Mouse (Mus musculus): Measurements from ENCODE around the gene Atn1. TPM values are rescaled to one million over a fixed set of nuclear protein-coding genes. Genes with fewer than 3 reads are reported as not detected.
A peak's percentile ranks its signal among the peaks of the same experiment; 100 is the strongest.

Atn1 gene
- polyA plus RNA-seq, 1 experiment from 2014 or later: 14.8 TPM

DNA sequence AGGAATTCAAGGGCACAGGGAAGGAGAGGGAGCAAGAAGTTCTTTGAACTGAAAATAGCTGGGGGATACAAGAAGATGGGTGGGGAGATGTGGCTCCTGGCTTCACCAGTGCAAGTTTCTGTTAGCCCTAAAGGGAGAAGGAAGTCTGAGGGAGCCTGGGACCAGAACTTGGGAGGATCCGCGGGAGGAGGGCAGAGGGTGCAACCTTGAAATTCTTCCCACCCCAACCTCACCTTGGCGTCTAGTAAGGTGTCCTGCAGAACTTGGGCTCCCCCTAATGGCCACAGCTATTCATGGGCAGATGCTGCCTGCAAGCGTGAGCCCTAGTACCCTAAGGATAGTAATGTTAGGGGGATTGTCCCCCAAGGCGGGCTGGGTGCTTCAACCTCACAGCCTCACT, 2.9 kb upstream of the Atn1 start:
- peak; percentile 89 for DNase-seq (ENCODE audit: low spot score)
- Histone ChIP-seq H3K4me3 (peak overlapping the region; percentile 91), H3K27me3 (ENCODE audit: low read depth, poor library complexity, severe bottlenecking) (peaks cover 36% of the 10 kb centered on the region), H3K4me1 (peaks cover 49% of the 10 kb centered on the region), H3K27ac (peak overlapping the region; percentile 99; the same call in 1 of the 2 replicates), H3K36me3 (no peaks in the 10 kb centered on the region), H3K9me3 (replicated peaks) (no peaks in the 10 kb centered on the region)
- WGBS: 1% methylated on average over 5 of the region's 5 CpGs

DNA sequence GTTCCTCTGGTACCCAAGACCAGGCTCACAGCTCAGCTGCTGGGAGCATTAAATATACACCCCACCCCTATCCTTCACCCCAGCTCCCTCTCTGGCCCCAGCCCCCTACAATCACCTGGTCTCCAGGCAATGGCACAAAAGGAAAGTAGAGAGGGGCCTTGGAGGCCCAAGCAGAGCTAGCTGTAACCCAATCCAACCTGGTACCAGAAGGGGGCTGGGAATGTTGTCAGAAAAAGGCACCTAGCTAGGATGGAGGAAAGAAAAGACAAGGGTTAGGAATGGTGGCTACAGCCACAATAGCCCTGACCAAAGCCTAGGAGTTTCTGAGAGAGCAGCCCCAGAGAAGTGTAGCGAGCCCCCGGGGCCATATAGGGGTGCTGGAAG, 2.5 kb upstream of the Atn1 start:
- no peaks in the 10 kb centered on the region for H3K9me3 ChIP-seq (replicated peaks)
- peak overlapping the region; percentile 91 for H3K4me3 ChIP-seq
- 69% methylated on average over 2 of the region's 2 CpGs for WGBS
- peaks cover 52% of the 10 kb centered on the region for H3K4me1 ChIP-seq
- DNase-seq (ENCODE audit: low spot score): no peak
- H3K27me3 ChIP-seq (ENCODE audit: low read depth, poor library complexity, severe bottlenecking): peaks cover 36% of the 10 kb centered on the region
- no peaks in the 10 kb centered on the region for H3K36me3 ChIP-seq
- H3K27ac ChIP-seq: peak overlapping the region; percentile 99

DNA sequence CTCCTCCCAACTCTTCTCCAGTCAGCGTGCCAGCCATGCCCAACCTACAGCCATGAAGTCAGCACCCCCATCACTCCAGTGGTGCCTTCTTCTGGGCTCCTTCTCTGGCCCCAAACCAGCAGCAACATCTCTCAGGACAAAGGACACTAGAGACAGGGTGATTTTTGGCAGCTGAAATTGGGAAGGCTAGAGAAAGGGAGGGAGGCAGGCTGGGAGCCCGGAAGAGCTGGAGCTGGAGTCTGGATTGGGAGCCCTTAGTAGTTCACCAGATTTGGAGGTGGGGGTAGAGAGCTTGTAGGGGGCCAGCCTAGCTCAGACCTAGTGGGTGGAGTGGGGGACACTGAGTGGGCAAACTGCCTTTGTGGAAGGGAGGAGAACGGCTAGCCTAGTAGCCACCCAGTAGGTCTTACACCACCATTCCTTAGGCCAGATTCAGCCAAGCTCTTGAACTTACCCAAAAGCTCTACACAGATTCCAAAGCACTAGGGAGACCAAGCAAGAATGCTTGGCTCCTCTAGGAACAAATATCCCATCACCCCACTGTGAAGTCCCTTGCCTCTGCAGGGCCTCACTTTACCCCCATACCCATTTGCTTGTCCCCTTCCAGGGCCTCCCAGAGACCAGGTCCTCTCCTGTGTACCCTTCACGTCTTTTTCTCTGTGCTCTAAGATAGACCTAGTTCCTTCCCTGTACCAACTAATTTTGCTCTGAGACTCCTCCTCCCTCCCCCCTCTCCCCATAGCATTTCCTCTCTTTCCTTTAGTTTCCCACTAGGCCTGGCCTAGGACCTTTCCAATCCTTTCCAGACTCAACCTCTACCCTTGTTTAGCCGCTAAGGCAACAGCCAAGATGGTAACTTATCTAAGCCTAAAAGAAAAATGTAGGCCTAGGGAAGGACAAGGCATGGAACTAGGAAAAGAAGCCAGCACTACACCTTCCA, 1.9 kb upstream of the Atn1 start:
- peak; percentile 60 for DNase-seq (ENCODE audit: low spot score)
- 47% methylated on average over 5 of the region's 5 CpGs for WGBS

DNA sequence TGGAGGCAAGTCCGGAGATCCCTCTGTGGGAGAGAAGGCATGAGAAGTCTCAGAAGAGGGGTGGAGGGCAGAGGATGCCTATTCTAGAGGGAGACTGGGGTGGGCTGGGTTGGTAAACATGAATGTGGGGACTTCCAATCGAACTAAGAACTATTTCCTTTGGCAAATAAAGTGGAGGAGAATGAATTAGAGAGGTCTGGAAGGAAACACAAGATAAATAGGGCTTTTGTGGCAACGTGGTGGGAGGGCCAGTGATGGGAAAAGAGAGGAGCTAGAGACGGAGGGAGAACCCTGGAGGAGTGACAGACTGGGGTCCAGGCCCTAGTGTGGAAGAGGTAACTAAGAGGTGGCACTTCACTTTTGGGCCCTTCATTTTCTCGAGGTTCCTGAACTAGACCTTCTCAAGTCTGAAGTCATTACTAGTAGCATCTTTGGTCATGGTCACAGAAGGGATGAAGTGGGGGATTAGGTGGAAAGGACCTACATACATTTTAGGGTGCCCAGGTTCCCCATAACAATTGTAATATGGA, 1.1 kb upstream of the Atn1 start:
- Histone ChIP-seq H3K4me1 (peaks cover 48% of the 10 kb centered on the region), H3K27me3 (ENCODE audit: low read depth, poor library complexity, severe bottlenecking) (peaks cover 22% of the 10 kb centered on the region), H3K9me3 (replicated peaks) (no peaks in the 10 kb centered on the region), H3K4me3 (peak overlapping the region; percentile 91), H3K27ac (peak overlapping the region; percentile 99), H3K36me3 (peaks cover 11% of the 10 kb centered on the region)
- WGBS: 12% methylated on average over 5 of the region's 5 CpGs
- DNase-seq (ENCODE audit: low spot score): no peak

More for the DNA sequence above, 1.9 kb upstream of the Atn1 start:
- Histone ChIP-seq H3K36me3 (peaks cover 3% of the 10 kb centered on the region), H3K4me1 (peaks cover 48% of the 10 kb centered on the region), H3K4me3 (peak overlapping the region; percentile 91), H3K27ac (peak overlapping the region; percentile 99), H3K9me3 (replicated peaks) (no peaks in the 10 kb centered on the region), H3K27me3 (ENCODE audit: low read depth, poor library complexity, severe bottlenecking) (peaks cover 30% of the 10 kb centered on the region)

DNA sequence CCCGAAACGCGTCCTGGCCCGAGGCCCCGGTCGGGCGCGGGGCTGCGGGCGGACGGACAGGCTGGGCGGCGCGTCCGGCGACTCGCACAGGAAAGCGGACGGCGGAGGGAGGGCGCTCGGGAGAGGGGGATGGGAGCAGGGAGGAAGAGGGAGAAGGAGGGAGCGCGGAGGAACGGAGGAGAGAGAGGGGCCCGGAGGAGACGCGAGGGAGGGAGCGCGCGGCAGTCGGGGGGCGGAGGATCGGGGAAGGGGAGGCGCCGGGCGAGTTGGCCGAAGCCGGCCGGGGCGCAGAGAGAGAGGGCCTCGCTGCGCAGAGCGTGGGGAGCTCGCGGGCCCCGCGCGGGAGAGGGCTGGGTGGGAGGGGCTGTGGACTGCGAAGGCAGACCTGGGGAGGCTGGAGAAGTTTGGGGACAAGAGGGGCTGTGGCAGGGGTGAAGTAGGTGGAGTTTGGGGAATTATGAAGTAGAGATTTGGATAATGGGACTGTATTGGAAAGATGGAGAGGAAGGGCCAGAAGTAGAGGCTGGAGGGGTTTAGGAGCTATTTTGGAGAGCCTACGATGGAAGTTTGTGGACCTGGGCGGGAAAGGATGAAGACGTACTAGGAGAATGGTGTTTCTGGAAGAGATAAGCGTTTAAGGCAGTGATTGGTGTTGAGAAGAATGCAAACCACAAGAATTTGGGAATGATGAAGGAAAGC, 477 bp upstream of the Atn1 start:
- peaks cover 20% of the 10 kb centered on the region for H3K27me3 ChIP-seq (ENCODE audit: low read depth, poor library complexity, severe bottlenecking)
- peaks cover 48% of the 10 kb centered on the region for H3K4me1 ChIP-seq
- H3K4me3 ChIP-seq: peak overlapping the region; percentile 91
- H3K36me3 ChIP-seq: peaks cover 16% of the 10 kb centered on the region
- H3K9me3 ChIP-seq (replicated peaks): no peaks in the 10 kb centered on the region
- WGBS: 1% methylated on average over 51 of the region's 54 CpGs
- DNase-seq (ENCODE audit: low spot score): peak; percentile 89
- peak overlapping the region; percentile 99 for H3K27ac ChIP-seq

DNA sequence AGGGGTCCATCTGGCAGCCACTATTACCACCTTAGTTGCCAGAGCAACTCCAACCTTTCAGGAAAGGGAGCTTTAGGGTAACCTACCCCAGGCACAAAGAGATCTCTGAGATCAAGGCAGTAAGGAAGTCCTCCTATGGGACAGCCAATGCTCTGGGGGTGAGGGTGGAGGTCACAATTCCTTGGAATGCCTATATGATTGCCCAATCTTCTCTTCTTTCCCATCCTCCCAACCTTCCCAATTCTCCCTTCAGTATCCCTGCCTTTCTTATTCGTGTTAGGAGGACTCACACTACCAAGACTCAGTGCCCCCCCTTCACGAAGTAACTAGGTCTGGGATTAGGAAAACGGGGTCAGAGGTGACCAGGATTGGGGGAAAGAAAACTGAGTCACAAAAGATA, 1.0 kb downstream of the Atn1 start:
- Histone ChIP-seq H3K4me1 (peaks cover 48% of the 10 kb centered on the region), H3K36me3 (peaks cover 27% of the 10 kb centered on the region), H3K4me3 (peak overlapping the region; percentile 91), H3K9me3 (replicated peaks) (no peaks in the 10 kb centered on the region), H3K27ac (peak overlapping the region; percentile 99), H3K27me3 (ENCODE audit: low read depth, poor library complexity, severe bottlenecking) (peaks cover 8% of the 10 kb centered on the region; the same call in 1 of the 2 replicates)
- 4% methylated on average over 3 of the region's 3 CpGs for WGBS
- no peak for DNase-seq (ENCODE audit: low spot score)

DNA sequence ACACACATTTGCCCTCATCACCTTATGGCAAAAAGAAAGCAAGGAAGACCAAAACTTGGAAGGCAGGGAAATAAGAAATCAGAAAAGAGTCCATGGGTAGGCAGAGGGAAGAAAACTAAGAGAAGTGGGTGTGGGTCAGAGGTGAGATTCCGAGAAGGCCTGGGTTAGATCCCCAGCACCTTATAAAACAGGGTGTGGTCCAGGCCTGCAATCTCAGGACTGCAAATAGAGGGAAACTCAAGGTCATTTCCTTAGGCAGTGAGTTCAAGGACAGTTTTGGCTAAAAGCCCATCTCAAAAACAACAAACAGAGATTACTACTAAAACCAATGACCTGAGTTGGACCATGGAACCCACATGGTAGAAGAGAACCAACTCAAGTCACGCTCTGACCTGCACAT, 2.5 kb downstream of the Atn1 start:
- peaks cover 41% of the 10 kb centered on the region for H3K4me1 ChIP-seq
- peaks cover 42% of the 10 kb centered on the region for H3K36me3 ChIP-seq
- no peak overlapping the region for H3K4me3 ChIP-seq
- no peak overlapping the region for H3K27ac ChIP-seq
- no peaks in the 10 kb centered on the region for H3K27me3 ChIP-seq (ENCODE audit: low read depth, poor library complexity, severe bottlenecking)
- no peak for DNase-seq (ENCODE audit: low spot score)
- no peaks in the 10 kb centered on the region for H3K9me3 ChIP-seq (replicated peaks)
- 88% methylated on average over 2 of the region's 2 CpGs for WGBS

DNA sequence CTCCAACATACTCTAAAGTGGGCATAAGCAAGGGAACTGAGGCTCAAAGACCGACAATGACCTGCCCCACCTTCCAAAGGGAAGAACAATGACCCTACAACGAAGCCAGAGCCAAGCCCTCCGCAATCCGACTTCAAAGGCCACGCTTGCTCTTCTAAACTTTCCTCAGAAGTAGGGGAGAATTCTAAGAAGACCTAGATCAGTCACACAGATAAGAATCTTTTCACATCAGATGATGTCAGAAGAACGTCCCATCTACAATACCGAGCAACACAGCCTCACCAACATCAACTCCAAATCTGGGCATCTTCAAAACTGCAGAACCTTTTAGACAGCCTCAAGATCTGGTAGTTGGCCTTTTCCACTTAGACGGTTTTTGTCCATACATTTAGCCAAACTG, 5.9 kb downstream of the Atn1 start:
- 85% methylated on average over 8 of the region's 8 CpGs for WGBS
- peaks cover 68% of the 10 kb centered on the region for H3K36me3 ChIP-seq
- no peaks in the 10 kb centered on the region for H3K27me3 ChIP-seq (ENCODE audit: low read depth, poor library complexity, severe bottlenecking)
- H3K27ac ChIP-seq: no peak overlapping the region
- peaks cover 35% of the 10 kb centered on the region for H3K4me1 ChIP-seq
- DNase-seq (ENCODE audit: low spot score): no peak
- no peak overlapping the region for H3K4me3 ChIP-seq
- H3K9me3 ChIP-seq (replicated peaks): no peaks in the 10 kb centered on the region

DNA sequence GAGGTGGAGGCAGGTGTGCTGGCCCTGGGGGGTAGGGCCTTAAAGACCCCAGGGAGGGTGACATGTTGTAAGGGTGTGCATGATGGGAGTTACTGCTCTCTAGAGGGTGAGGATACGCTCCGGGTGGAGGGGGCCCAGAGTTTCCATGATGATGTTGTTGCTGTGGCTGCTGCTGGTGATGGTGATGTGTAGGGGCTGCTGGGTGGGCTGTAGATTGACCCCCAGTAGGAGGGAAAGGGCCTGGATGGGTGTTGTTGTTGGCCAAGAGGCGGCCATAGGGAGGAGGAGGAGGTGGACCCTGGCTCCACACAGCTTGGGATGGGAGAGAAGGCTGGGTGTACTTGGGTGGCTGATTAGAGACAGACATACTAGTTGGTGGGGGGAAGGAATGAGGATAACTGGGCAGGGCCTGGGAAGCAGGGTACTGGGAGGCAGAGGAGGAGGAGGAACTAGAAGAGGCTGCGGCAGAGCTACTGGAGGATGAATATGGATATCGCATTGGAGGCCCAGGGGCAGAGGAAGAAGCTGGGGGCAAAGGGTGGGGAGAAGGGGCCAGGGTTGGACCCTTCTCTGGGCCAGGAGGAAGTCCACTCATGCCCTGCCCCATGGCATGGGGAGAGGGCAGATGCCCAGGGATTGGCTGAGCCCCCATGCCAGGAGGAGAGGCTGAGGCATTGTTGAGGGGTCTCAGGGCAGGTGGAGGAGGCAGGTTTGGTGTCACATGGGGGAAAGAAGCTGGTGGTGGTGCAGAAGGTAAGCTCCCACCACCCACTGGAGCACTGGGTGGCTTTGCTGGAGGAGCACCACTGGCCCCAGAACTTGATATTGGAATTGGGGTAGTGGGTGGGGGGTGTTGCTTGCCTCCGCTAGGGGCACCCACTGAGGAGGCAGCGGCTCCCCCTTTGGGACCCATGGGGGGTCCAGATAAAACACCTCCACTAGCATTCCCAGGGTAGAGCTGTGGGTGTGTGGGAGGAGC, 9.4 kb downstream of the Atn1 start:
- Histone ChIP-seq H3K27me3 (ENCODE audit: low read depth, poor library complexity, severe bottlenecking) (no peaks in the 10 kb centered on the region), H3K4me1 (peaks cover 37% of the 10 kb centered on the region), H3K9me3 (replicated peaks) (no peaks in the 10 kb centered on the region), H3K27ac (peak overlapping the region; percentile 96), H3K36me3 (peaks cover 80% of the 10 kb centered on the region), H3K4me3 (peak overlapping the region; percentile 66)
- no peak for DNase-seq (ENCODE audit: low spot score)
- WGBS: 87% methylated on average over 7 of the region's 7 CpGs

DNA sequence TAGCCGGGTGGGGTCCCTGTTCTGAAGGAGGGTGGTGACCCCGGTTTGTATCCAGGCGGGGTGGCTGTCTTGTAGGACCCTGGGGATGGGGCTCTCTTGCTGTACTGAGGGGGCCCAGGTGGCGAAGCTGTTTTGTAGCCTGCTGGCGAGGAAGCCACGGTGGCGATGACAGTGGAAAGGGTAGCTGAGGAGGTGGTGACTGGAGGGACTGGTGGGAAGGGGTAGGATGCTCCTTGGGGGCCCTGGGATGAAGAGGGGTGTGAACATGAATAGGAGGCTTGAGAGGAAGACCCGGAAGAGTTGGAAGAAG, 10.1 kb downstream of the Atn1 start:
- peak overlapping the region; percentile 96 for H3K27ac ChIP-seq
- peaks cover 42% of the 10 kb centered on the region for H3K4me1 ChIP-seq
- WGBS: 19% methylated on average over 8 of the region's 8 CpGs
- H3K36me3 ChIP-seq: peaks cover 77% of the 10 kb centered on the region
- no peaks in the 10 kb centered on the region for H3K27me3 ChIP-seq (ENCODE audit: low read depth, poor library complexity, severe bottlenecking)
- DNase-seq (ENCODE audit: low spot score): no peak
- no peaks in the 10 kb centered on the region for H3K9me3 ChIP-seq (replicated peaks)
- peak overlapping the region; percentile 66 for H3K4me3 ChIP-seq

DNA sequence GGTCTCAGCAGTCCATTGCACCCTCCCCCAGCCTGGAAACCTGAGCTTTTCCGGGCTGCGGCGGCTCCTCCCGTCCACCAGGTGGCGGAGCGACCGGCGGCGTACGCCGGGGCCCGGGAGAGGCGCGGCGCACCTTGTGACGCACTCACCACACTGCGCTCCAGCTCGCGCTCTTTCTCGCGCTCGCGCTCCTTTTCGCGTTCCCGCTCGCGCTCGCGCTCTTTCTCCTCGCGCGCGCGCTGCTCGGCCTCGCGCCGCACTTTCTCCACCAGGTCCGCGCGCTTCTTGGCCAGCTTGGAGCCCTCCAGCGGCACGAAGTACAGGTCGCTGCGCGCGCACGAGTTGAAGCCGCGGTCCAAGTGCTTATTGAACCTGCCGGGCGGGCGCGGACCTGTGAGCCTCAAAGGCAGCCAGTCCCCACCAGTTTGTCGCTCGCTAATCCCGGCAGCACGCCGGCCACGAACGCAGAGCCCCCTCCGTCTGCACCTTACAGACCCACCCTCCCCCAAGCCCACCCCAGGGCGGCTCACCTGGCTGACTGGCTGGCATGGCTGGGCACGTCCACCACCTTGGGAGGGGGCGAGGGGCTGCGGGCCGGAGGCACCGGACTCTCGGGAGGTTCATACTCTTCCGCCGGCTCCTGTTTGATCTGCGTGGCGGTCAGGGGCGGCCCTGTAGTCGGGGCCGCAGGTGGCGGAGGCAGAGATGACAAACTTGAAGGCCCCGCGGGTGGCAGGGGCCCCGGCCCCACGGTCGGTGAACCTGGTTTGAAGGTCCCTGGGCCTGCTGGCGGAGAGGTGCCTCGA, 10.6 kb downstream of the Atn1 start:
- Histone ChIP-seq H3K27me3 (ENCODE audit: low read depth, poor library complexity, severe bottlenecking) (no peaks in the 10 kb centered on the region), H3K9me3 (replicated peaks) (no peaks in the 10 kb centered on the region), H3K4me3 (peak overlapping the region; percentile 66), H3K4me1 (peaks cover 42% of the 10 kb centered on the region), H3K36me3 (peaks cover 72% of the 10 kb centered on the region), H3K27ac (peak overlapping the region; percentile 96)
- WGBS: 1% methylated on average over 85 of the region's 85 CpGs
- DNase-seq (ENCODE audit: low spot score): peak; percentile 95
